Mouse (Mus musculus): ENCODE measurements around the gene Iars.

Iars gene

GRCm38 (mm10) chr13:49738011-49738410 lies 56.1 kb downstream of the Iars start:
- no peak for DNase-seq

GRCm38 (mm10) chr13:49741285-49742040 lies 59.6 kb downstream of the Iars start:
- peak; percentile 70 for DNase-seq

GRCm38 (mm10) chr13:49756591-49756990 lies 74.7 kb downstream of the Iars start:
- DNase-seq: peak; percentile 62

GRCm38 (mm10) chr13:49757966-49758365 lies 76.1 kb downstream of the Iars start:
- DNase-seq: peak; percentile 21

DNA sequence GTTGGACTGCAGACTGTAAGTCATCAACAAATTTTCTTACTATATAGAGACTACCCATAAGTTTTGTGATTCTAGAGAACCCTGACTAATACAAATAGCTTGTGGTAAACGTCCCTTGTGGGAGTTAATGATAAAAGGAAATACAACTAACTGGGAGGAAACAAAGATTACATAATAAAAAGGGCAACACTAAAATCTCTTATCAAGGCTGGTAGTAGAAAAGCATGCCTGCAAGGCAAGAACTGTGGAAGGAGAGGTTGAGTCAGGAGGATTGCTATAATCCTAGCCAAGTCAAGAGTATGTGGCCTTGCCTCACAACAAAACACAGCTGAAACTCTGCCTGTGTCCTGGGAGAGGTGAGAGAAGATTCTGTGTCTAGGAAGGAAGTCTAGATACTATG lies 78.8 kb downstream of the Iars start:
- no peak for DNase-seq

DNA sequence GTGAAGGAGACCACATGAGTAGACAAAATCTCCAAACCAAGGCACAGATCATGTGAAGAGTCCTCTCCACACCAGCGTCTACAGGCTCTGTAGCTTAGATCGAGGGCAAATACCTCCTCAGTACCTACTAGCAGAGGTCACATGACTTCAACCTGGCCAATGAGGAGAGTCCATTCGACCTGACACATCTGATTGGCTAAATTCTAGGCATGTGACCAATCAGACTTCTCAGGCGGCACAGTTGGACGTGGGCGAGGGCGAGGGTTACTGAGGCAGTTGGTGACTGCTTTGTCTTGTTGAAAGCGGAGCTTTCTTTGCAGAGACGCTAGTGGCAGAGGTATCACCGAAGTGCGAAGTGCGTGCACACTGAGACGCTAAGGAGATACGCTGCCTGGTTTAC lies 80.3 kb downstream of the Iars start:
- DNase-seq: peak; percentile 54

DNA sequence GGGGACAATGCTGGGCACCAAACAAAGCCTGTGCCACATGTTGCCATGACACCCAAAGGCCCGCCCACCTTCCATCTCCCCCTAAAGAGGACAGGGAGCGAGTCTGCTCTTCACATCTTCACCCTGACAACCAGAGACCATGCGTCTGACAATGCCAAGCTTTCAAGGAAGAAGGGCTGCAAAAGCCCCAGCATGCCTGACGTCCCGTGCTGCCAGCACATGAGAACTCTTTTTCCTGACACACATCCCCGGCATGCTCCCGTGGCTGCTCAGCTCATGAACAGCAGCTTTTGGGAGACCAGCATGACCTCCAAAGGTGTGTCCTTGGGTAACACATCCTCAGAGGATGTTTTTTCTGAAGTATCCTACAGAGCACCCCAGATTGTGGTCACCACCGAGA lies 83.4 kb downstream of the Iars start:
- peak; percentile 73 for DNase-seq

DNA sequence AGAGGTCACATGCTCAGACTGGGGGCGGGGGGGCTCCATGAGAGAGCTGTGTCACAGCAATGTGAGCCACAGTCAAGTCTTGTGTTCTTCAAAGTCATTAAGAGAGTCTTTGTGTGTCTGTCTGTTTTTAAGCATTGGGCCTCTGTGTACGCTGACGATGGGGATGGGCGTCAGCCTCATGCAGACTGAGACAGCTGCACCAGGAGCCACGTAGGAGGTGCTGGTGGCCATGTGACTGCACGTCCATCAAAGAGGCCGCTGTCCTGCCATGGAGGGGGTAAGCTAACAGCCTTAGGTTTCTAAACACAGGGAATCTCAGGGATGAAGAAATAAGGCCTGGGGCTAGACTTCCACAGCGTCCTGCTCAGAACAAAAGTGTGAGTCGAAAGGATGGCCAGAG lies 84.4 kb downstream of the Iars start:
- DNase-seq: peak; percentile 65

- DNase-seq: peak; percentile 41
These were observed 86.1 kb downstream of the Iars start for GRCm38 (mm10) chr13:49768048-49768447.

DNA sequence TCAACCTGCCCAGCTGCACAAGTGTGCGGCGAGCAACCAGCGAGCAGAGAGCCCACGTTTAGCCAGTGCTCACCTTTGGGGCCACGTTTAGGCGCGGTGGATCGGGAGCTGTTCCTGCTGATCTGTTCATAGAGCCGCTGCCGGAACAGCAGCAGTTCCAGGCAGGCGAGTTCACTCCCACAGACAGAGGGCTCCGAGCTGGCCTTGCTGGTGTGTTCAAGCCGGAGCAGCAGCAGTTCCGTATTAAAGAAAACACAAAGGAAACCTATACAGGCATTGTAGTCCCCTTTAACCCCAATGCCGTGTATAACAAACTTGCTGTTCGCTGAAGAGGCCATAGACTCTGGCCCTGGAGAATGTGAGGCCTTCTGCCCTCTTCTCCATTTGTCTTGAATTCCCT lies 87.2 kb downstream of the Iars start:
- peak; percentile 62 for DNase-seq

DNA sequence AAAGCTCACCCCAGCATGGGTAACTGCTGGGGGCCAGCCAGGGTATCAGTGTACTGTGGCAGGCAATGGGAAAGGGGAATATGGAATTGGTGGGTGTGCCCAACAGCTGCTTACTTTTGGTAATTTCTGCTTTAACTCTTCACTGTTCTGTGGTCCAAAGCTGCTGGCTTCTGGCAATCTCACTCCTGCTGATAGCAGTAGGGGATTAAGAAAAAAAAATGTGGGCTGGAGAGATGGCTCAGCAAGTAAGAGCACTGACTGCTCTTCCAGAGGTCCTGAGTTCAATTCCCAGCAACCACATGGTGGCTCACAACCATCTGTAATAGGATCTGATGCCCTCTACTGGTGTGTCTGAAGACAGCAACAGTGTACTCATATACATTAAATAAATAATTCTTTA lies 89.6 kb downstream of the Iars start:
- peak; percentile 40 for DNase-seq

Measured in heart, adult 11 months (tissue).